Mouse (Mus musculus) frontal cortex, postnatal 14 days (tissue): ENCODE data around the gene Kif23.

Source experiments
- DNase-seq, 2 experiments: peaks; one replicate each; pipeline ENCODE4 v3.0.0; 2022; ENCODE audit warnings: low spot score in 2 of 2

The Kif23 gene

DNA sequence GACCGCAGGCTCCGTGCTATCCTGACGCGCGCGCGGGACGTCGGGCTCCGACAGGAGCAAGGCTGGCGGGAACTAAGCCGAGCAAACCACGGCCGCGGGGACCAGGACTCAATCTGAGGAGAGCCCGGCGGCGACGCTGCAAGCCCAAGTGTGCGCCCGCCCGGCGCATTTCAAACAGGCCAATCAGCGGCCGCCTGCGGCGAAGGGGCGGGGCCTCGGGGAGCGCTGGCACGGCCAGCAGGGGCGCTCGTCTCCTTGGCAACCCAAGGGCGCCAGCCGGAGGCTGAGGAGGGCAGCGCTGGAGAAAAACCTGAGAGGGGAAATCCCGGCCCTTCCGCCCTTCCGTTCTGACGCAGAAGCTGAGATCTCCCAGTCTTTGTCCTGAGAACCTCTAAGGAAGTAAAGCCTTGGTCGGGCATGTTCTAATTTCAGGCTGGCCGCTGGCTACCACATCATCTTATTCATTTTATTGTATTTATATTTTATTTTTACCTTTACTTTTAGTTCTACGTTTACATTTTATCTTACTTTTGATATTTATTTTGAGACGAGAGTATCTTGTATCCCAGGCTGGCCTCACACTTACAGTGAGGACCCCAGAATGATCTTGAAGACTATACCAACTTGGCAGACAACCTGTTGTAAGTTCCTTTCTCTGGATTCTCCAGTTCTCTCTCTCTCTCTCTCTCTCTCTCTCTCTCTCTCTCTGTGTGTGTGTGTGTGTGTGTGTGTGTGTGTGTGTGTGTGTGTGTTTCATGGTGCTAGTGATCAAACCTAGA is at the start of gene Kif23:
TSS of gene Kif23 (minus strand) at position 152 of the 779 bp plus-strand sequence.
- peak; percentile 85 to 94 for DNase-seq

DNA sequence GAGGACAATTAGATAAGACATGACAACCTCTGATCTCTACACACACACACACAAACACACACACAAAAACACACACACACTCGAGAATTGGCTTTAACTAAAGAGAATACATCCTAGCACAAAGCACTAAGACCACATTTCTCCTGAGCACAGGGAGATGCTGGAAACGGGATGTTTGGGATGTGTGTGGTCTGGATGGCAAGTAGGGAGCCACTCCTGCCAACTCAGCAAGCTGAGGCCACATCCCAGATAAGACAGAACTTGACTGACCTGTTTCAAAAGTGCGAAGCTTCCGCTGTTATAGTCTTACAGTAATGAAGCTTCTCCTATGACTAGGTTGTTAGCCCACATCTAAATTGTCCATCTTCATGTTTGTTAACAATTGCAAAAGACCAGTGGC is 44.6 kb upstream of the Kif23 start:
- DNase-seq: no peak

DNA sequence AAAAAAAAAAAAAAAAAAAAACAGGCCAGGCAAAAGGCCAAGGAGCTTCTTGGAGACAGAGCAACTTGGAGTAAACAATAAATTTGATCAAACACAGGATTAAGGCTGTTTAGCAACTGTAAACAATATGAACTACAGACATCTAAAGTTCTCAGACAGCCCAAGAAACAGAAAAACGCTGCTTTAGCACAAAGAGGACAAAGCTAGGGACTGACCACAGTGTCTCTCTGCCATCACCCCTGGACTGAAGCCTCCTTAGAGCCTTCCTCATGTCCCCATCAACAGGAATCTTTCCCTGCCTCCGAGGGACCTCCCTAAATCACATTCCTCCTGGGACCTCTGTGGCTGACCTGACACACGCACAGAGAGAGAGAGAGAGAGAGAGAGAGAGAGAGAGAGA is 44.2 kb upstream of the Kif23 start:
- no peak for DNase-seq

DNA sequence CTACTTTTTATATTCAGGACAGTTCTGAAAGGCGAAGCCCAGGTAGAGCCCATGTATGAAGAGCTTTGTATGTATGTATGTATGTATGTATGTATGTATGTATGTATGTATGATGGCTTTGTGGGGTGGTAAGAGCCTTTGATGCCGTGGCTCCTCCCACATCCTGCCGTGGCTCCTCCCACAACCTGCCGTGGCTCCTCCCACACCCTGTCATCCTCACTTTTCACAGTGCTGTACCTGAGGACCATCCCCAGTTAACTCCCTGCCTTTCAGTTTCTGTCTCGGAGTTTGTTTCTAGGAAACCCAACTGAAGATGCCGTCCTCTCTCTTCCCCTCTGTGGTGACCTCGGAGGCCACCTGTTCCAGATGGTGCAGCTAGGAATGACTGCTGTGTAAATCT is 39.5 kb upstream of the Kif23 start:
- DNase-seq: no peak

DNA sequence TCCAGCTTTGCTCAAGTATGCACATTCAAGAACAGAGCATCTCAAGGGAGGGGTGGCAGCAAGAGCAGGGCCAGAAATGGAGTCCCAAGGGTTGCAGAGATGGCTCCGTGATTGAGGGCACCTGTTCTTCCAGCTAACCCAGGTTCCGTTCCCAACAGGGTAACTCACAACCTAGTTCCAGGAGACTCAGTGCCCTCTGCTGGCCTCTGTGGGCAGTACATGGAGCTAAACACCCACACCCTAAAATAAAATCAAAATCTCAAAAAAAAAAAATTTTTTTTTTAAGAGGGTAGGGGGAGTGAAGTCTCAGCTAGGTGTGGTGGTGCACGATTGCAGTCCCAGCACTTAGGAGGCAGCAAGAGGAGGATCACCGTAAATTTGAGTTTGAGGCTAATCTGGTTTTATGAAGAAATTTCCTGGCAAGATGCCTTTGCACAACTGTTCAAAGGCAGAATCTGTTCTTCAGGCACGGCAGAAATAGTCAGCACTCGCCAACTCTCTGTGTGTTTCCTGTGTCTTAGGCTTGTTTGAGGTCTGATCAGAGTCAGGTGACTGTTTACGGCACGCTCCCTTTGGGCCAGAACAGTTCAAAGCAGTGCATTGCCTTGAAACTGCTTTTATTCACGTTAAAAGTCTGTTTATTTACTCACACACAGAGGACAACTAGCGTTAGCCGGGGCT is 38.7 kb upstream of the Kif23 start:
- DNase-seq: peak in 1 of 2 experiments; percentile 46

DNA sequence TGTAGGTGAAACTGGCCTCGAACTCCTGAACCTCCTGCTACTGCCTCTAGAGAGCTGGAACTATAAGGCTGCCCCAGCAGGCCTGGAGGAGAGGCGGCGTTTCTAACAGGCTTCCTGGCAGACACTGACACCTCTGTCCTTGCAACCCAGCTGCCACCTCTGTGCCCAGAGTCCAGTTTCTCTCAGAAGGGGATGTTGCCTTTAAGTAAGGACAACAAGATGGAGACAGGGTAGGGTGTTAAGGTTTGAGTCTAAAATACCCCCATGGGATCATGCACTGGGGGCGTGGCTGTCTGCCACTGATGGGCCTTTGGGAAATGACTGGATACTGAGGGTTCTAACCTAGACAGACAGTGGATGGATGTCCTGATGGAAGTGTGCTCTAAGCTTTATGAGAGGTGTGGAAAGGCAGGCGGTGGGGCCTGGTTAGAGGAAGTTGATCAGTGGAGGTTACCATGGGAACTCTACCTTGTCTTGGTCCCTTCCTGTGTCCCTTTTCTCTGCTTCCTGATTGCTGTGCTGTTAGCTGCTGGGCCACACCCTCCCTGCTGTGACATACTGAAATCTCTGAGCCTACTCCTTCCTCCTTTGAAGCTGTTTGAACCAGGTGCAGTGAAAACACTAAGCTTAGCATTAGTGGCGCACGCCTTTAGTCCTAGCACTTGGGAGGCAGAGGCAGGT is 36.5 kb upstream of the Kif23 start:
- no peak for DNase-seq

DNA sequence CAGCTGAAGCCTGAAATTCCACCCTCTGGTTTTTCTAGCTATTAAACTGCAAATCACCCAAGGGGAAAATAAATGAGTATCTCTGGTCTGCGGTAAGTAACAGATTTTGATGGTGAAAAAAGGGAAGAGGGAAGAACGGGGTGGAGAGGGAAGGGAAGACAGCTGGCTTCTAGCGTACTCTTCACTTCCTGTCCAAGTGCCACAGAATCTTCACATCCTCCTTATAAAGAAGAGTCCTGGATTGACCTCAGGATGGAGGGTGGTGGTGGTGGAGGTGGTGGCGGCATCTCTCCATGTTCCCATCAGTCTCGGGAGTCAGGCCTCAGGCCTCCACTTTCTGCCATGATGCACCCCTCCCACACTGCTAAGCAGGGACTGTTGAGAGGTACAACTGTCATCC is 35.3 kb upstream of the Kif23 start:
- DNase-seq: no peak

DNA sequence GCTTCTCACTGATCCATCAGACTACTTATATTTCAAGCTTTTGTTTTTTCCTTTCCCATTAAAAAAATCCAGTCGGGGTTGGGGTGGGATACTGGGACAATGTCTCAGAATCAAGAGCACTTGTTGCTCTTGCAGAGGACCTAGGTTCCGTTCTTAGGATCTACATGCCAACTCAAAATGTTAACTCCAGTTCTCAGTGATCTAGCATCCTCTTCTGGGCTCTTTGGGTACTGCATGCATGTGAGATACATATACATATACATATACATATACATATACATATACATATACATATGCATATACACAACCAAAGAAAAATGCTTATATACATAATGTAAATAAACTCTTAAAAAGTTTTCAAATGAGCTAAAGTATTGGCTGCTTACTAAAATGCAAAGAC is 33.4 kb upstream of the Kif23 start:
- no peak for DNase-seq

DNA sequence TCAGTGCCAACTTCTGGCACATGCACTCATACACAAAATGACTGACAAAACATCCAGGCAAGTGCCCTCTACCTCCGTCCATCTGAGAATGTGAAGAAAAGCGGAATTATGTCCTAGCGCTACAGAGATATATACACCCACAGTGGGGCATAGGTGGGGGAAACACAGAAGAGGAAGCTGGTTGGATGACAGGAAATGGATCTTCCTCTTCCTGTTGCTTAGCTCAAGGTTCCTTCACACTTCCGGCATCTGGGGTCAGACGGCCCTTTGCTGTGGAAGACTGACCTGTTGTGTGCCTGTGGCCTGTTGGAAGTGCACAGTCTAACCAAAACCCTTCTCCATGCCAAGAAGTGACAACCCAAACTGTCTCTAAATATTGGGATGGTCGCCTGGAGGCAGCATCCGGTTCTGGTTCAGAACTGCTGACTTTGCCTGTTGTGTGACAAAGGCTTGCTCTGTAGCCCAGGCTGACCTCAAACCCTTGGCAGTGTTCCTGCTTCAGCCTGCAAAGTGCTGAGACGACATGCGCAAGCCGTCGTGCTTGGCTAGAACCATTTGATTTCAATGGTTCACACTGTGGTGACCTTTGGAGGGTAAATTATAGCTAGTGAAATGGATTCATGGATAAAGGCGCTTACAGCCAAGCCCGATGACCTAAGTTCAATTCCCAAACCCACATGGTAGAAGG is 30.8 kb upstream of the Kif23 start:
- DNase-seq: no peak

DNA sequence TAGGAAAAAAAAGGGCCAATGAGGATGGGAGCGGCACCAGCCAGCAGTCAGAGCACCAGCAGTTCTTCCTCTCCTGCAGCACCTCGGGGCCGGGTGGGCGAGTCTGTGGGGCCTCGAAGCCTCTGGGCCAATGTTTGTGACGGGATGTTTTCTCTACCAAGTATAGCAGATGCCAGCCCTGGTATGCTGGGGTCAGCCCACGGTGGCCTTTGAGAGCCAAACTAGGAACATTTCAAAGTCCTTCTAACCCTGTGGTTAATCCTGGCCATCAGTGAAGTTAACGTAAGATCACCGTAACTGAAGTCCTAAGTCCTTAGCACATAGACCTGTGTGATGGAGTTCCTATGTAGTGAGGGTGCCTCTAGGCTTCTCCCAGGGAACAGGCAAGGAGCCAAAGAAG is 25.5 kb upstream of the Kif23 start:
- DNase-seq: no peak

DNA sequence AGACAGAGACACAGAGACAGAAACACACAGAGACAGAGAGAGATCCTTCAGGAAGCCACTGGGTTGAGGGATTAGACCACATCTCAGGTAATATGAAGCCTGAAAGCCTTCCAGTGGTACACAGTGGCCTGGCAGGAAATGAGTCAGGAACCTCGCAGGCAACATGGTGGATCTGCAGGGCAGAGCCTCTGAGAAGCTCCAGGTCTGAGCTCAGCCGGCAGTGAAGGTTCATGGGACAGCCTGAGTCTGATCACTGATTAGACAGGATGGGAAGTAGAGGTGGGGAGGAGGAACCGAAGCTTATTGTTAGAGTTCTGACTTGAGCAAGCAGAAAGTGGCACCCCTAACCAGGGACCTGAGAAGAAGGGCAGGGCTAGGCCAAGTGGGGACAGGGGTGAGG is 24.5 kb upstream of the Kif23 start:
- no peak for DNase-seq

DNA sequence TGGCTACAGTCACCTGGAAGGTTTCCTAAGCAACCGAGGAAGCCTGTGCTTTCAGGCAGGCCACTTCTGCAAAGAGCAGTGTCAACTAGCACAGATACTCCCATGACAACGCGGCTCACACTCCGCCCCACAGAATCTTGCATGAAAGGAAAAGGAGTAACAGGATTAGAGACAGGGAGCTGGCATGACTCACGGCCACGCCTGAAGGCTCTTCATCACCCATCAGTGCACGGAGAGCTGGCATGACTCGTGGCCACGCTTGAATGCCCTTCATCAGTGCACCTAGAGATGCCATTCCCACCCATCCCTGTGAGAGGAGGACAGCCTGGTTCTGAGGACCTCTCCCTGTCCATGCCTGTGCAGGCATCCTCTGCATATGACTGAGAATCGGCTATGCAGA is 20.8 kb upstream of the Kif23 start:
- peak; percentile 25 to 45 for DNase-seq

DNA sequence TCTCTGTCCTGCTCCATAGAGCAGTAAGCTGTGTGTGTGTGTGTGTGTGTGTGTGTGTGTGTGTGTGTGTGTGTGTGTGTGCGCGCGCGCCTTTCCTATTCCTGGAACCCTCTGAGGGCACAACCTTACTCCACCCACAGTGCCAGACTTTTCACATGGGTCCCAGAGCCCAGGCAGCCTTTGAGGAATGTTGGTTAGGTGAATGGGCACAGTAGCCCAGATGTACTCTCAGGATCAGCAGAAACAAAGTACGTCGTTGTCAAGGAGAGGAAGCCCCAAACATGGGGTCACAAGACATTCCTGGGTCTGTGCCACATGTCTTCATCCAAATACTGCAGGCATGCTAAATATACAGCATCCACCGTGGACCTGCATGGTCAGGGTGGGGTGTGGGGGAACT is 19.4 kb upstream of the Kif23 start:
- DNase-seq: no peak

DNA sequence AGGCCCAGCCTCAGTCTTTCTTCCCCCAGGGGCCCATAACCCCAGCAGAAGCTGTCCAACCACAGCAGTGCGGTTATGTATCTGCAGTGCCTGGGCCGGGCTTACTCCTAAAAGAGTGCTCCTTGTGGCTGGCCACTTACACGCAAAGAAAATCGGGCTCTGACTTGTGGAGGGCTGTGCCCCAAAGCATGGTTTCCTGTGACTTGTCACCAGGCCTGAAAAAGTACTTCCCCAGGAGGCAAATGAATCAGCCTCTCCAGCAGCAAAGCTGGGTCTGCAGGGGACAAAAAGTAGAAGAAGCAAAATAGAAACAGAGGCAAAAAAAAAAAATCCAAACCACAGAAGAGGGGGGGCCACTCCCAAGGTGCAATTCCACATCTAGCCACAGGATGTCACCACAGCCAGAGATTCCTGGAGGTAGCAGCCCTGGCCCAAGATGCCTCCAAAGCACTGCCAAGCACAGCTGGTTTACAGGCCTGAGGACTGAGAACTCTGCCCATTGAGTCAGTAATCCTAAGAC is 18.9 kb upstream of the Kif23 start:
- DNase-seq: peak; percentile 45 to 71

DNA sequence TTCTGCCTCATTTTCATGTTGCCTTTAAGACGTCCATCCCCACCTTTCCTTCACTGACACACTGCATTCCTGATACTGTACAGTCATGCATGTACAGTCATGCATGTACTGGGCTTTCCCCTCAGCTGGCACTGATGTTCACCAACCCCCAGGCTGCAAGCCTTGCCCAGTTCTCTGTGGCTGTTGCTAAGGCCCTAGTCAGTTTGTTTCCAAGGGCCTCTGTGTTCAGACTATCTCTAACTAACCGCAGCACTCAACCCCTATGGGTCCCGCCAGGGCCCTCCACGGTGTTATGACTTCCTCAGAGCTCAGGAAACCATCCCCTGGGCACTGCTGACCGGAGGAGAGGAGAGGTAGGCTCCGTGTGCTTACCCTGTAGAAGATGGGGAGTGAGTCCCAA is 16.8 kb upstream of the Kif23 start:
- DNase-seq: no peak

DNA sequence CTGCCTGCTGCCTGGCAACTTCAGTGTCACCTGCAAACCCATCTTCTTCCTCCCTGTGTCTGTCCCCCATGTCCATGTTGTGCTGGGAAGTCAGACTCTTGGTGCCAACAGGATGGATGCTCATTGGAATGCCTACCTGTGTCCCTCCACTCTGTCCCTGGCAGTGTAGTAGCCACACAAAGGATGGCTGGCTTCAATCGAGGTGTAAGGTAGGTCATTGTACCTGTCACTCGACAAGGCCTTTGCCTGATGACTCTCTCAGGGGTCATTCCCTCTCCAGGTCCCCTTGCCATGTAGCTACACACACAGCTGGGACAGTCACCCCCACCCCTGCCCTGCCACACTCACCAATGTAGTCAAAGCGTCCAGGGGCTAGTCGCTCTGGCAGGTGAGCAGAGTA is 14.6 kb upstream of the Kif23 start:
- DNase-seq: no peak

DNA sequence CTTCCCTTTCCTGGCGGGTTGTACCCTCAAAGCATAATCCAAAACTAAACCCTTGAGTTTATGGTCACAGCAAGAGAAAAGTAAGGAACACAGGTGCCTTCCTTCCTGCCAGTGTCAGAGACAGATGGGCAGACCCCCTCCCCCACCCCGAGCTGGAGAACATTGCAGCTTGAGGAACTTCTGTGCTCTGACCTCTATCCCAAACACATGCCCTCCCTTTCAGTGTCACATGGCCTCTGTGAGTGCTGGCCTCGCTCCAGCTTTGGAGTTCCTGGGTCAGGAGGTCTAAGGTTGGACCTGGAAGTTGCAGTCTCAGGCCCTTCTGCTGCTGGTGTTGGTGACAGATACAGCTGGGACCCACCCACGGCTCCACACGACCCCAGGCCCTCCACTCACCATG is 14.2 kb upstream of the Kif23 start:
- no peak for DNase-seq

DNA sequence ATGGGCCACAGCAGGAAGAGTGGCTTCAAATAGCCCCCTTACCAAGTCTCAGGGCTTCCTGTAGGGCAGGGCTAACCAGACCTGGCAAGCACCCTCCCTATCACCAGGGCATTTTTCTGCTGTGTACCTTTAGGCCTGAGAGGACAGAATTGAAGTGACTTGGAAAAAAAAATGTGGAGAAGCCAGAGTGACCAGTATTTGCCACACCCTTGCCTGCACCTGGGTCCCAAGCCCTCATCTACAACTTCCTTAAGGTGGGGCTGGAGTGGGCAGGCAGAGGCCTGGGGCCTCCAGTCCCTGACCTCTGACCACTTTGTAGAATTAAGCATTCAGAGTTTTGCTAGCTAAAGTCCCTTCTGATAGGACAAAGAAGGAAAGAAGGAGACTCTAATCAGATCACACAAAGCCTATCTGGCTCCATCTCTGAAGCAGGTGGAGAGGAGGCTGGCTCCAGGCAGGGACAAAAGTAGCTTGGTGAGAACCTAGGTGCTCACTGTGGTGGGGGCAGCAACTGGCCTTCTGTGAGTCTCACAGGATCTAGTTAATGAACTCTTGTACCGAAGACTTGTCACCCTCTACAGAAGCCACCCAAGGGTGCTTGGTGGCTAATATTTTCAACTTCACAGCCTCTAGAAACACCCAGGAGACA is 13.5 kb upstream of the Kif23 start:
- no peak for DNase-seq

DNA sequence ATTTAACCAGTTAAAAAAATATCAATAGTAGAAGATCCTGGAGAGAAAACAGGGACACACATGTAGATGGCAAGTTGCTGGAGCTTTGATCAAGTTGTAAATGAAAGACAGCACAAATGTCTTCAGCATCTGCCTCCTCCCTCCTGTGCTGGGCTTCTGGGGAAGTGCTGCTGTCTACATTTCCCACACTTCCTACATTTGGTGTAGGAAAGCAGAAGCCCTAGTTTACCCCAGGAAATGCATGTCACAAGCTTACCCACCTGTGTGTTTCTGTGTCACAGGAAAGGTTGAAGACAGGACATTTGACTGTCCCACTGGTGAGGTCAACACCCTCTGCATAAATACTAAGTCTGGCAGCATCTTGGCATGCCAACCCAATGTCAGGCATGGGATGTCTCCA is 8.1 kb upstream of the Kif23 start:
- DNase-seq: no peak

DNA sequence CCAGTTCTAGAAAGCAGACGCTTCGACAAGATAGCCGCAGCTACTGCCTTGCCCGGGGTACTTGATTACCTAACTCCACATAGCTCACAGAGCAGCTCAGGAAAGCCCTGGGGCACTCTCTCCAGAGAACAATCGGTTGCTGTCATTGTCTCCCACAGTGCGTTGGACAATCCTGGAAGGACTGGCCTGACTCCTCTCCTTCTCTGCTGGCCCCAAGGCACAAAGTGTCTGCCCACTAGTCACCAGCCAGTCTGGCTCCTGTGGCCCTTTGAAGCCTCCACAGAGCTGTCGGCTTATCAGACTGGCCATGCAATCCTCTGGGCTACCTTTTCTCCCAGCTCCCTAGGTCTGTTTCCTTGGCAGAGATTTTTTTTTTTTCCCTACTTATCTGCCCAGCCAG is 5.7 kb upstream of the Kif23 start:
- no peak for DNase-seq
